Mouse (Mus musculus): ENCODE data around the gene Serpinb13. TPM values are rescaled to one million over a fixed set of nuclear protein-coding genes. Genes with fewer than 3 reads are reported as not detected.
A peak's percentile ranks its signal among the peaks of the same experiment; 100 is the strongest.

Gene Serpinb13
- polyA plus RNA-seq, 1 experiment from 2014 or later: not detected

GRCm38 (mm10) chr1:106983092-106983491 lies 2.3 kb downstream of the Serpinb13 start:
- H3K36me3 ChIP-seq (ENCODE audit: control insufficient read depth, insufficient read depth): no peaks in the 10 kb centered on the region
- no peak overlapping the region for H3K4me3 ChIP-seq (ENCODE audit: low read depth, low read length)
- no peak overlapping the region for H3K4me2 ChIP-seq (replicated peaks; ENCODE audit: low read depth)
- no peak for ATAC-seq
- H3K4me1 ChIP-seq (replicated peaks; ENCODE audit: control insufficient read depth, insufficient read depth, low read length): no peaks in the 10 kb centered on the region
- no peak overlapping the region for H3K27ac ChIP-seq (ENCODE audit: low read depth, low read length)
- H3K9me3 ChIP-seq (ENCODE audit: control insufficient read depth): no peaks in the 10 kb centered on the region
- H3K27me3 ChIP-seq (replicated peaks; ENCODE audit: control insufficient read depth, insufficient read depth, low read length): no peaks in the 10 kb centered on the region
- TF ChIP-seq CTCF (IDR thresholded peaks at IDR 0.05; ENCODE audit: low read depth): no peak
- 93% methylated on average over 1 of the region's 1 CpGs for WGBS
- H3K9ac ChIP-seq (ENCODE audit: low read depth, low read length): no peak overlapping the region

GRCm38 (mm10) chr1:106983865-106984264 lies 3.1 kb downstream of the Serpinb13 start:
- ATAC-seq: no peak
- no peak for TF ChIP-seq CTCF (IDR thresholded peaks at IDR 0.05; ENCODE audit: low read depth)
- Histone ChIP-seq H3K36me3 (ENCODE audit: control insufficient read depth, insufficient read depth) (no peaks in the 10 kb centered on the region), H3K9me3 (ENCODE audit: control insufficient read depth) (no peaks in the 10 kb centered on the region), H3K4me1 (replicated peaks; ENCODE audit: control insufficient read depth, insufficient read depth, low read length) (no peaks in the 10 kb centered on the region), H3K27me3 (replicated peaks; ENCODE audit: control insufficient read depth, insufficient read depth, low read length) (no peaks in the 10 kb centered on the region), H3K4me2 (replicated peaks; ENCODE audit: low read depth) (no peak overlapping the region), H3K27ac (ENCODE audit: low read depth, low read length) (no peak overlapping the region), H3K9ac (ENCODE audit: low read depth, low read length) (no peak overlapping the region), H3K4me3 (ENCODE audit: low read depth, low read length) (no peak overlapping the region)
- 61% methylated on average over 2 of the region's 2 CpGs for WGBS

- TF ChIP-seq CTCF (IDR thresholded peaks at IDR 0.05; ENCODE audit: low read depth): no peak
- H3K4me1 ChIP-seq (replicated peaks; ENCODE audit: control insufficient read depth, insufficient read depth, low read length): no peaks in the 10 kb centered on the region
- H3K9me3 ChIP-seq (ENCODE audit: control insufficient read depth): no peaks in the 10 kb centered on the region
- no peak overlapping the region for H3K4me2 ChIP-seq (replicated peaks; ENCODE audit: low read depth)
- H3K36me3 ChIP-seq (ENCODE audit: control insufficient read depth, insufficient read depth): no peaks in the 10 kb centered on the region
- H3K4me3 ChIP-seq (ENCODE audit: low read depth, low read length): no peak overlapping the region
- no peaks in the 10 kb centered on the region for H3K27me3 ChIP-seq (replicated peaks; ENCODE audit: control insufficient read depth, insufficient read depth, low read length)
- H3K27ac ChIP-seq (ENCODE audit: low read depth, low read length): no peak overlapping the region
- 62% methylated on average over 13 of the region's 13 CpGs for WGBS
- no peak overlapping the region for H3K9ac ChIP-seq (ENCODE audit: low read depth, low read length)
- no peak for ATAC-seq
Measured at GRCm38 (mm10) chr1:107000424-107000823, 19.6 kb downstream of the Serpinb13 start.

- no peak overlapping the region for H3K9ac ChIP-seq (ENCODE audit: low read depth, low read length)
- TF ChIP-seq CTCF (IDR thresholded peaks at IDR 0.05; ENCODE audit: low read depth): no peak
- H3K36me3 ChIP-seq (ENCODE audit: control insufficient read depth, insufficient read depth): no peaks in the 10 kb centered on the region
- H3K27me3 ChIP-seq (replicated peaks; ENCODE audit: control insufficient read depth, insufficient read depth, low read length): no peaks in the 10 kb centered on the region
- WGBS: 82% methylated on average over 2 of the region's 2 CpGs
- no peaks in the 10 kb centered on the region for H3K4me1 ChIP-seq (replicated peaks; ENCODE audit: control insufficient read depth, insufficient read depth, low read length)
- H3K4me3 ChIP-seq (ENCODE audit: low read depth, low read length): no peak overlapping the region
- H3K9me3 ChIP-seq (ENCODE audit: control insufficient read depth): no peaks in the 10 kb centered on the region
- no peak overlapping the region for H3K4me2 ChIP-seq (replicated peaks; ENCODE audit: low read depth)
- no peak overlapping the region for H3K27ac ChIP-seq (ENCODE audit: low read depth, low read length)
- no peak for ATAC-seq
Measured at GRCm38 (mm10) chr1:107001754-107002153, 21.0 kb downstream of the Serpinb13 start.

GRCm38 (mm10) chr1:107006316-107006715 lies 25.5 kb downstream of the Serpinb13 start:
- WGBS: 49% methylated on average over 3 of the region's 3 CpGs
- no peak overlapping the region for H3K4me3 ChIP-seq (ENCODE audit: low read depth, low read length)
- H3K27ac ChIP-seq (ENCODE audit: low read depth, low read length): no peak overlapping the region
- H3K27me3 ChIP-seq (replicated peaks; ENCODE audit: control insufficient read depth, insufficient read depth, low read length): no peaks in the 10 kb centered on the region
- no peaks in the 10 kb centered on the region for H3K36me3 ChIP-seq (ENCODE audit: control insufficient read depth, insufficient read depth)
- no peaks in the 10 kb centered on the region for H3K9me3 ChIP-seq (ENCODE audit: control insufficient read depth)
- H3K9ac ChIP-seq (ENCODE audit: low read depth, low read length): no peak overlapping the region
- TF ChIP-seq CTCF (IDR thresholded peaks at IDR 0.05; ENCODE audit: low read depth): no peak
- no peak for ATAC-seq
- no peaks in the 10 kb centered on the region for H3K4me1 ChIP-seq (replicated peaks; ENCODE audit: control insufficient read depth, insufficient read depth, low read length)
- H3K4me2 ChIP-seq (replicated peaks; ENCODE audit: low read depth): no peak overlapping the region

GRCm38 (mm10) chr1:107014530-107014929 lies 33.7 kb downstream of the Serpinb13 start:
- H3K36me3 ChIP-seq (ENCODE audit: control insufficient read depth, insufficient read depth): no peaks in the 10 kb centered on the region
- 43% methylated on average over 2 of the region's 2 CpGs for WGBS
- H3K27ac ChIP-seq (ENCODE audit: low read depth, low read length): no peak overlapping the region
- H3K9me3 ChIP-seq (ENCODE audit: control insufficient read depth): no peaks in the 10 kb centered on the region
- no peaks in the 10 kb centered on the region for H3K27me3 ChIP-seq (replicated peaks; ENCODE audit: control insufficient read depth, insufficient read depth, low read length)
- ATAC-seq: no peak
- TF ChIP-seq CTCF (IDR thresholded peaks at IDR 0.05; ENCODE audit: low read depth): peak; percentile 70
- H3K9ac ChIP-seq (ENCODE audit: low read depth, low read length): no peak overlapping the region
- H3K4me2 ChIP-seq (replicated peaks; ENCODE audit: low read depth): no peak overlapping the region
- no peak overlapping the region for H3K4me3 ChIP-seq (ENCODE audit: low read depth, low read length)
- no peaks in the 10 kb centered on the region for H3K4me1 ChIP-seq (replicated peaks; ENCODE audit: control insufficient read depth, insufficient read depth, low read length)

GRCm38 (mm10) chr1:107015210-107015609 lies 34.4 kb downstream of the Serpinb13 start:
- H3K9me3 ChIP-seq (ENCODE audit: control insufficient read depth): no peaks in the 10 kb centered on the region
- H3K9ac ChIP-seq (ENCODE audit: low read depth, low read length): no peak overlapping the region
- WGBS: 78% methylated on average over 7 of the region's 7 CpGs
- no peak for ATAC-seq
- no peaks in the 10 kb centered on the region for H3K4me1 ChIP-seq (replicated peaks; ENCODE audit: control insufficient read depth, insufficient read depth, low read length)
- no peak for TF ChIP-seq CTCF (IDR thresholded peaks at IDR 0.05; ENCODE audit: low read depth)
- no peak overlapping the region for H3K4me3 ChIP-seq (ENCODE audit: low read depth, low read length)
- H3K4me2 ChIP-seq (replicated peaks; ENCODE audit: low read depth): no peak overlapping the region
- no peaks in the 10 kb centered on the region for H3K36me3 ChIP-seq (ENCODE audit: control insufficient read depth, insufficient read depth)
- no peaks in the 10 kb centered on the region for H3K27me3 ChIP-seq (replicated peaks; ENCODE audit: control insufficient read depth, insufficient read depth, low read length)
- H3K27ac ChIP-seq (ENCODE audit: low read depth, low read length): no peak overlapping the region

Data from intestine, postnatal 0 days (tissue).